Mouse (Mus musculus): ENCODE results near the gene Atoh8. TPM values are rescaled to one million over a fixed set of nuclear protein-coding genes. Genes with fewer than 3 reads are reported as not detected.

The Atoh8 gene
- polyA plus RNA-seq, 1 experiment from 2014 or later, result 3.1 TPM

DNA sequence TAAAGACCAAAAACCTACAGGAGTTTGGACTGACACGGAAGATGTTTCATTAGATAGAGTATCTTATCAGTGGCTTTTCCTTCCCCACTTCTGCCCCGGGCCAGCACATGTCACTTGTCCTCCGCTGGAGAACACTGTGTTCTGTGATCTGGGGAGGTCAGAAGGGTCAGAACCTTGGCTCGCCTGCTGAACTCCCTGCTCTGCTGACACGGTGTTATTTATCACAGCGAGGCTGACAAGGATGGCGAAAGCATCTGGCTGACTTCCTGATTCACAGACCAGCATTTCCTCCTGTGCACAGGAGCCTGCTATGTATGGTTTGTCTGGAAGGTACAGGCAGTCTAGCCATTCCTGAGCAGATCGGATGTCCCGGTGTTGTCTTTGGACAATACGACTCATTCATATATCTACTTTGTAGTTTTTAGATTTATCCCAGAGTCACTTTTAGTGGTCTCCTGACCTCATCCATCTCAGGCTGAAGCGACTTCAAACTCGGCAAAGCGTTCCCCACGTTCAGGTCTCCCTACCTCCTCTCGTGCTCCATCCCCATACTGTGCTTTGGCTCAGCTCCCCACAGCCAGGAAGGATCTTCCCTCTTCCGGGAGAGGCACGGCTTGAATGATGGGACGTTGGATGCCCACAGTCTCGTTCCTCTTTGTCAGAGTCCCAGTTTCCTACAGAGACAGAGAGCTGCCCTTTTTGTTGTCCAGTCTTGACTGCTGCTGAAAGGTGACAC, 73.1 kb downstream of the Atoh8 start:
- no peaks in the 10 kb centered on the region; the same call in 1 of the 2 replicates for H3K36me3 ChIP-seq
- H3K27me3 ChIP-seq (replicated peaks), result no peaks in the 10 kb centered on the region
- no peak overlapping the region for H3K9ac ChIP-seq (replicated peaks)
- ATAC-seq (ENCODE audit: low FRiP score), result no peak
- H3K4me2 ChIP-seq, result no peak overlapping the region
- H3K4me1 ChIP-seq, result peaks cover 12% of the 10 kb centered on the region
- no peak overlapping the region for H3K4me3 ChIP-seq (replicated peaks)
- WGBS, result 63% methylated on average over 19 of the region's 19 CpGs
- H3K9me3 ChIP-seq (replicated peaks), result no peaks in the 10 kb centered on the region
- H3K27ac ChIP-seq (replicated peaks), result no peak overlapping the region

DNA sequence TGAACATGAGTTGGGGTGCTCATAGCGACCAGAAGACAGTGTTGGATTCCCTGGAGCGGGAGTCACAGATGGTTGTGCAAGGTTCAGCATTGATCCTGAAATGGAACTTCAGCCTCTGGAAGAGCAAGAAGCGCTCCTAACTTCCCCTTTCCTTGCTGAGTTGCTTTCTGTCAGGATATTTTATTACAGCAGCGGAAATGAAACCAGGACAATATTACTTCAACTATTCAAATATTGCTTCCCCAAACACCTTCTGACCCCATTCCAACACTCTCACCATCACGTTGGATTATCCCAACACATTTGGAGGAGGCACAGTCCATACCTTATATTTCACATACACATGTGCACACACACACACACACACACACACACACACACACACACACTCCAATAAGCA, 73.6 kb downstream of the Atoh8 start:
- Histone ChIP-seq H3K36me3 (no peaks in the 10 kb centered on the region; the same call in 1 of the 2 replicates), H3K4me2 (no peak overlapping the region), H3K4me3 (replicated peaks) (no peak overlapping the region), H3K27ac (replicated peaks) (no peak overlapping the region), H3K4me1 (peaks cover 12% of the 10 kb centered on the region), H3K9ac (replicated peaks) (no peak overlapping the region), H3K27me3 (replicated peaks) (no peaks in the 10 kb centered on the region), H3K9me3 (replicated peaks) (no peaks in the 10 kb centered on the region)
- 82% methylated on average over 5 of the region's 5 CpGs for WGBS
- no peak for ATAC-seq (ENCODE audit: low FRiP score)

GRCm38 (mm10) chr6:72160991-72161390, 74.4 kb downstream of the Atoh8 start:
- Histone ChIP-seq H3K9me3 (replicated peaks) (no peaks in the 10 kb centered on the region), H3K27me3 (replicated peaks) (no peaks in the 10 kb centered on the region), H3K27ac (replicated peaks) (no peak overlapping the region), H3K36me3 (no peaks in the 10 kb centered on the region; the same call in 1 of the 2 replicates), H3K9ac (replicated peaks) (no peak overlapping the region), H3K4me3 (replicated peaks) (no peak overlapping the region), H3K4me1 (peaks cover 12% of the 10 kb centered on the region), H3K4me2 (no peak overlapping the region)
- ATAC-seq (ENCODE audit: low FRiP score), result no peak
- 88% methylated on average over 3 of the region's 3 CpGs for WGBS

DNA sequence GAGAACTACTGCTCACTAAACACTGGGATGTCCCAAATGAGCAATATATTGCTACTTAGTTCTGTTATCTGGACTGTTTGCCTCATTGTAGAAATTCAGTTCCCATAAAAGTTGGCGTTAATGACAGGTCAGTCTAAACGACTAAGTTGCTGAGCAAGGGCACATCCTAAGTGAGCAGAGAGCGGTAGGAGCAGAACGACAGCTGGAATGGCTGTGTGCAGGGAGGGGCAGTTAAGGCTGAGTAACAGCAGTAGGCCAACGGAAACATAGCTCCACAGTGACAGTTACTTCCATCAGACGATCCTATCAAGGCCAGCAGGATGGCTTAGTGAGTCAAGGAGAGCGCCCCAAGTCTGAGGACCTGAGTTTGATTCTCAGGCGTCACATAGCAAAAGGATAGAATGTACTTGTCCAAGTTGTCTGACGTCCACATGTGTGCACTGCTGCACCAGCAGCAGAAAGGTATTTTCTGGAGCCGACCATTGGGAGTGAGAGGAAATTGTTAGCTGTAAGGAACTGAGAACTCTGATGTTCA, 75.4 kb downstream of the Atoh8 start:
- peaks cover 9% of the 10 kb centered on the region; the same call in 1 of the 2 replicates for H3K4me1 ChIP-seq
- H3K9me3 ChIP-seq (replicated peaks), result no peaks in the 10 kb centered on the region

DNA sequence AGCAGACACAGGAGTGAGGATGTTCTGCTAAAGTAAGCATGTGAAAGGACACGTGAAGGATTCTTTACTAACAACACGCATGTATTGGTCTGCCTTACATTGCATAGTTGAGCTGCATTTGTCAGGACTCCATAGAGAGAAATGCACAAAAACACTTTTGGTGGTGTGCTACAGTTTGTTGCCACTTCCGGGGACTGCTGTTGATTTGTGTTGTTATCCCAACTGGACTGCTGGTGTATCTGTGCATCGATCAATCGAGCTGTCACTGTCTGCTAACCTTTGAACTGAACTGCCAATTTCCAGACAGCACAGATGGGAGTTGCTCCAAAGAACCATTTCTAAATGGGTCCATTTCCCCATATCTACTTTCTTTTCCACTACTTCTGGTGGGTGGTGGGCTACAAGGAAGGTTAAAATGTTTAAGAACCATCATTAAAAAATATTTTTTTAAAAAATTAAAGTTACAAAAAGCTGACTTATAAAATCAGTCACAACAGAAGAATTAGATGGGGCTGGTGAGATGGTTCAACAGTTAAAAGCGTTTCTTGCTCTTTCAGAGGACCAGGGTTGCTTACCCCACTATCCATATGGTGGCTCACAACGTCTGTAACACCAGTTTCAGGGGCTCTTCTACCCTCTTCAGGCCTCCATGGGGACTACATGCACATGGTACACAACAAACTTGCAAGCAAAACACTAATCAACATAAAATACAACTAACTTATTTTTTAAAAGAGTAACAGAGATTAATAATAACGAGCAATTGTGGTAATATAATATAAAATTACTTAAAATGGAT, 76.2 kb downstream of the Atoh8 start:
- ATAC-seq (ENCODE audit: low FRiP score), result no peak
- H3K4me3 ChIP-seq (replicated peaks), result no peak overlapping the region
- 86% methylated on average over 8 of the region's 8 CpGs for WGBS
- H3K27me3 ChIP-seq (replicated peaks), result no peaks in the 10 kb centered on the region
- no peak overlapping the region for H3K4me2 ChIP-seq
- H3K4me1 ChIP-seq, result 0 out of 2 replicates have a peak, but pooled peaks cover 3% of the 10 kb centered on the region
- H3K36me3 ChIP-seq, result peaks cover 8% of the 10 kb centered on the region; the same call in 1 of the 2 replicates
- no peak overlapping the region for H3K27ac ChIP-seq (replicated peaks)
- H3K9me3 ChIP-seq (replicated peaks), result no peaks in the 10 kb centered on the region
- no peak overlapping the region for H3K9ac ChIP-seq (replicated peaks)

More for the DNA sequence above, 75.4 kb downstream of the Atoh8 start:
- Histone ChIP-seq H3K36me3 (peaks cover 3% of the 10 kb centered on the region; the same call in 1 of the 2 replicates), H3K4me3 (replicated peaks) (no peak overlapping the region), H3K27ac (replicated peaks) (no peak overlapping the region), H3K27me3 (replicated peaks) (no peaks in the 10 kb centered on the region), H3K9ac (replicated peaks) (no peak overlapping the region), H3K4me2 (no peak overlapping the region)
- ATAC-seq (ENCODE audit: low FRiP score), result no peak
- 81% methylated on average over 10 of the region's 10 CpGs for WGBS

Other genes starting within 250 kb of the Atoh8 start
- 69.1 and 76.0 TPM in 2 replicates for gene St3gal5, start 138.0 kb downstream of the Atoh8 start, polyA plus RNA-seq (2015; fragmentation: Nextera tagmentation; extraction: Ambion mirVana)
- 0.13 and 0.40 TPM in 2 replicates for gene Sftpb, start 69.0 kb upstream of the Atoh8 start, polyA plus RNA-seq (2015; fragmentation: Nextera tagmentation; extraction: Ambion mirVana)
- 36.7 and 39.2 TPM in 2 replicates for gene Usp39, start 109.6 kb upstream of the Atoh8 start, polyA plus RNA-seq (2015; fragmentation: Nextera tagmentation; extraction: Ambion mirVana)
- 15.4 and 19.2 TPM in 2 replicates for gene 0610030E20Rik, start 111.7 kb upstream of the Atoh8 start, polyA plus RNA-seq (2015; fragmentation: Nextera tagmentation; extraction: Ambion mirVana)
- 21.2 and 21.5 TPM in 2 replicates for gene Tmem150a, start 119.9 kb upstream of the Atoh8 start, polyA plus RNA-seq (2015; fragmentation: Nextera tagmentation; extraction: Ambion mirVana)
- 145 and 147 TPM in 2 replicates for gene Rnf181, start 131.4 kb upstream of the Atoh8 start, polyA plus RNA-seq (2015; fragmentation: Nextera tagmentation; extraction: Ambion mirVana)
- 20.4 and 25.7 TPM in 2 replicates for gene Vamp5, start 144.9 kb upstream of the Atoh8 start, polyA plus RNA-seq (2015; fragmentation: Nextera tagmentation; extraction: Ambion mirVana)
- gene Vamp8, start 155.1 kb upstream of the Atoh8 start, polyA plus RNA-seq (2015; fragmentation: Nextera tagmentation; extraction: Ambion mirVana), result 19.1 and 52.7 TPM in 2 replicates
- gene Ggcx, start 178.7 kb upstream of the Atoh8 start, polyA plus RNA-seq (2015; fragmentation: Nextera tagmentation; extraction: Ambion mirVana), result 19.0 and 23.2 TPM in 2 replicates
- gene Mat2a, start 204.0 kb upstream of the Atoh8 start, polyA plus RNA-seq (2015; fragmentation: Nextera tagmentation; extraction: Ambion mirVana), result 341 and 365 TPM in 2 replicates